Mouse (Mus musculus) intestine, embryonic 14.5 days (tissue): ENCODE measurements around the gene Slco6c1. TPM values are rescaled to one million over a fixed set of nuclear protein-coding genes. Genes with fewer than 3 reads are reported as not detected.
A peak's percentile ranks its signal among the peaks of the same experiment; 100 is the strongest.

Source experiments
- ATAC-seq: fragments of 200-750 bp; cut with Nextera tagmentation; replicated peaks from 2 replicates; pipeline ENCODE4 v1.8.0; 2017; ENCODE audit warnings: low read depth, moderate number of reproducible peaks, moderate TSS enrichment, moderate library complexity; ENCODE audit not compliant: low FRiP score, low TSS enrichment
- DNase-seq: peaks from one replicate; pipeline ENCODE4 v3.0.0-alpha.2; 2018; ENCODE audit warnings: low spot score
- H3K27ac ChIP-seq: fragments of 300-500 bp; sonication (generic); 2 replicates; pipeline ENCODE4 v1.5.1; 2014; ENCODE audit warnings: low read depth, mild to moderate bottlenecking, control low read depth
- H3K27me3 ChIP-seq: fragments of 300-500 bp; sonication (generic); replicated peaks from 2 replicates; pipeline ENCODE4 v1.6.1; 2014; ENCODE audit warnings: low read length, control low read depth; ENCODE audit not compliant: control insufficient read depth, insufficient read depth
- H3K36me3 ChIP-seq: fragments of 300-500 bp; sonication (generic); 2 replicates; pipeline ENCODE4 v1.6.1; 2014; ENCODE audit warnings: low read length, control low read depth; ENCODE audit not compliant: control insufficient read depth, insufficient read depth
- H3K4me1 ChIP-seq: fragments of 300-500 bp; sonication (generic); replicated peaks from 2 replicates; pipeline ENCODE4 v1.6.1; 2014; ENCODE audit warnings: low read length, control low read depth, mixed read lengths; ENCODE audit not compliant: control insufficient read depth, insufficient read depth
- H3K4me2 ChIP-seq: fragments of 300-500 bp; sonication (generic); 2 replicates; pipeline ENCODE4 v1.6.1; 2014; ENCODE audit warnings: low read length
- H3K4me3 ChIP-seq: fragments of 300-500 bp; sonication (generic); 2 replicates; pipeline ENCODE4 v1.5.1; 2014; ENCODE audit warnings: low read depth, low read length, control low read depth, mixed read lengths
- H3K9ac ChIP-seq: fragments of 300-500 bp; sonication (generic); 2 replicates; pipeline ENCODE4 v1.6.1; 2014; ENCODE audit warnings: mild to moderate bottlenecking, low read length
- H3K9me3 ChIP-seq: fragments of 300-500 bp; sonication (generic); 2 replicates; pipeline ENCODE4 v1.6.1; 2016; ENCODE audit warnings: low read length, control low read depth; ENCODE audit not compliant: control insufficient read depth
- WGBS: fragments of 180-500 bp; shearing (Covaris S2); extraction: QIAGEN DNeasy Blood & Tissue Kit; methylation state at CpG from one replicate; pipeline ENCODE4 v1.1.7; 2014; 5-methylcytosine and 5-hydroxymethylcytosine counted together
- polyA plus RNA-seq: library from polyadenylated mRNA; unstranded; fragments of >200 nt; fragmentation: Nextera tagmentation; extraction: Ambion mirVana; gene quantifications from 2 replicates; pipeline ENCODE4 v1.2.1, GENCODE M21; 2014

Gene Slco6c1
- not detected in 2 replicates for polyA plus RNA-seq

DNA sequence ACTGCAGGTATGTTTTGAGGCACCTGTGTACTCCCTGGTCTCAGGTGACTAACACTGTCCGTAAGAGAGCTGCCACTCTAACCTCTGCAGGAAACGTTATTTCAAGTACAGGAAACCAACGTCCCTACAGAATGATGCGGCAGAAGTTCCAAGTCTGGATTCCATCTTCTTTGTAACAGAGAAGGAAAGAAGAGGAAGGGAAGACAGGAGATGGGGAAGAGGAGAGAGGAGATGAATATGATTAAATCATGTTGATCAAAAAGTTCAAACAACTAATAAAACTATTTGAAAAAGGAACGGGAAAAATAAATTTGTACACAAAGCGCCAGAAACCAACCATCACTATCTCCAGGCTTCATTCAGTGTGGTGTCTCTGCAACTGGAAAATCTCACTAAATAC lies at the start of gene Slco6c1:
Slco6c1 (minus strand) TSS at position 101 of the 400 bp plus-strand sequence.
- DNase-seq (no peak), ATAC-seq (no peak)
- H3K27me3 ChIP-seq, result no peaks in the 10 kb centered on the region
- H3K9me3 ChIP-seq, result no peaks in the 10 kb centered on the region
- no peaks in the 10 kb centered on the region for H3K36me3 ChIP-seq
- H3K4me1 ChIP-seq, result no peaks in the 10 kb centered on the region
- H3K9ac ChIP-seq, result no peak within 1 kb of the TSS
- 93% methylated on average over 6 of the region's 6 CpGs for WGBS
- no peak within 1 kb of the TSS for H3K4me2 ChIP-seq
- no peak within 1 kb of the TSS for H3K27ac ChIP-seq
- no peak within 1 kb of the TSS for H3K4me3 ChIP-seq

GRCm38 (mm10) chr1:97038982-97039381 lies 89.1 kb downstream of the Slco6c1 start:
- no peak for ATAC-seq
- 36% methylated on average over 1 of the region's 1 CpGs for WGBS

GRCm38 (mm10) chr1:97038548-97038947 lies 89.6 kb downstream of the Slco6c1 start:
- DNase-seq, result no peak

More at GRCm38 (mm10) chr1:97038982-97039381, 89.1 kb downstream of the Slco6c1 start:
- Histone ChIP-seq H3K9ac (no peak overlapping the region), H3K4me3 (no peak overlapping the region), H3K4me1 (no peaks in the 10 kb centered on the region), H3K4me2 (no peak overlapping the region), H3K9me3 (no peaks in the 10 kb centered on the region), H3K27me3 (no peaks in the 10 kb centered on the region), H3K27ac (no peak overlapping the region), H3K36me3 (no peaks in the 10 kb centered on the region)
- no peak for DNase-seq

DNA sequence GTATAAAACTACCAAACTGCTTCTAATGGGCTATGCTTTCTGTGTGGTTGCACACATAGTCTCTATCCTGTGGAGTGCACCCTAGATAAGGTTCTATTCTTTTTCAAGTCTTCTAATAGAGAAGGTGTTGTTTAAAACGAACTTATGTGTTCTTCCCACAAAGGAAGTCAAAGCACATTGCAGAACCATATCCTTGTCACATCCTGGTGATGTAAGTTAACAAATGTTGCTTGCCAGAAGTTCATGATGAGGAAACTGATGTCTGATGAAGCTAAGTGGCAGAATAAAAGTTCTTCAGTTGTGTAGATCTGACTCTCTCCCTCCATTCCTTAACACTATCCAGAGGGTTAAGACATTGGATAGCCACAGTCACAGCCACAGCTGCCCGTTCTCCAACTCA lies 90.1 kb downstream of the Slco6c1 start:
- WGBS, result 69% methylated on average over 2 of the region's 2 CpGs
- Histone ChIP-seq H3K27ac (no peak overlapping the region), H3K36me3 (no peaks in the 10 kb centered on the region), H3K4me2 (no peak overlapping the region), H3K4me1 (no peaks in the 10 kb centered on the region), H3K27me3 (no peaks in the 10 kb centered on the region), H3K9ac (no peak overlapping the region), H3K4me3 (no peak overlapping the region), H3K9me3 (no peaks in the 10 kb centered on the region)
- DNase-seq, result no peak
- ATAC-seq, result no peak

More at GRCm38 (mm10) chr1:97038548-97038947, 89.6 kb downstream of the Slco6c1 start:
- H3K4me1 ChIP-seq, result no peaks in the 10 kb centered on the region
- 10% methylated on average over 2 of the region's 2 CpGs for WGBS
- ATAC-seq, result no peak
- no peaks in the 10 kb centered on the region for H3K9me3 ChIP-seq
- H3K27ac ChIP-seq, result no peak overlapping the region
- no peaks in the 10 kb centered on the region for H3K27me3 ChIP-seq
- H3K9ac ChIP-seq, result no peak overlapping the region
- H3K36me3 ChIP-seq, result no peaks in the 10 kb centered on the region
- no peak overlapping the region for H3K4me3 ChIP-seq
- H3K4me2 ChIP-seq, result no peak overlapping the region

GRCm38 (mm10) chr1:97021388-97021787 lies 106.7 kb downstream of the Slco6c1 start:
- Histone ChIP-seq H3K9ac (no peak overlapping the region), H3K27ac (no peak overlapping the region), H3K4me1 (no peaks in the 10 kb centered on the region), H3K9me3 (no peaks in the 10 kb centered on the region), H3K4me3 (no peak overlapping the region), H3K4me2 (no peak overlapping the region), H3K27me3 (no peaks in the 10 kb centered on the region), H3K36me3 (no peaks in the 10 kb centered on the region)
- no peak for ATAC-seq
- 82% methylated on average over 2 of the region's 2 CpGs for WGBS
- DNase-seq, result no peak

- Histone ChIP-seq H3K4me2 (no peak overlapping the region), H3K4me1 (no peaks in the 10 kb centered on the region), H3K9ac (no peak overlapping the region), H3K9me3 (no peaks in the 10 kb centered on the region), H3K27ac (no peak overlapping the region), H3K27me3 (no peaks in the 10 kb centered on the region), H3K4me3 (no peak overlapping the region), H3K36me3 (no peaks in the 10 kb centered on the region)
- ATAC-seq (no peak), DNase-seq (no peak)
- 47% methylated on average over 1 of the region's 1 CpGs for whole genome bisulfite sequencing
These were observed 108.7 kb downstream of the Slco6c1 start for GRCm38 (mm10) chr1:97019404-97019803.

- DNase-seq, result peak; percentile 64
- Histone ChIP-seq H3K4me1 (no peaks in the 10 kb centered on the region), H3K36me3 (no peaks in the 10 kb centered on the region), H3K27me3 (no peaks in the 10 kb centered on the region), H3K27ac (no peak overlapping the region), H3K4me2 (no peak overlapping the region), H3K9me3 (no peaks in the 10 kb centered on the region), H3K9ac (no peak overlapping the region), H3K4me3 (no peak overlapping the region)
- ATAC-seq, result no peak
These were observed 109.1 kb downstream of the Slco6c1 start for GRCm38 (mm10) chr1:97018978-97019377.
